Mouse (Mus musculus): ENCODE measurements at regions not wholly inside any gene's neighbourhood (a gene's known extent, or its start where the extent isn't known, plus 50 kb on each side); places are given as distances from the start of the nearest gene placed in this dataset.

DNA sequence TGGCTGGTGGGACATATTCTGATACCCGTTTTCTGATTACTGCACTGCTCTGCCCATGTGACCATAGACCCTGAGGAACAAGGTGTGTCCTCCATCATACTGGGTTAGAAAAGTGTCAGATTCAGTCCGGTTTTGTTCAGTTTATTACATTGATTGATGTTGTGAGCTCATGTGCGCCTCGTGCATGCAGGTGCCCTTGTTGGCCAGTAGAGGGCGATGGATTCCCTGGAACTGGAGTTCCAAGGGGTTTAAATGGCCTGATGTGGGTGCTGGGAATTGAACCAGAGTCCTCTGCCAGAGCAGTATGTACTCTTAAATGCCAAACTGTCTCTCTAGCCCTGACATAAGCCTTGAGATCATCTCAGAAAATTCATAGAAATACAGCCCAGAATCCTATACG lies 144.8 kb upstream of the 1600014C23Rik start:
- H3K4me2 ChIP-seq (ENCODE audit: low read depth, low read length), result no peak overlapping the region
- no peak overlapping the region for H3K4me3 ChIP-seq (ENCODE audit: low read length)
- no peaks in the 10 kb centered on the region for H3K36me3 ChIP-seq (ENCODE audit: control insufficient read depth, insufficient read depth, low read length)
- H3K9ac ChIP-seq (ENCODE audit: low read length), result no peak overlapping the region
- peaks cover 5% of the 10 kb centered on the region for H3K9me3 ChIP-seq (ENCODE audit: control insufficient read depth, low read length)
- no peak for ATAC-seq (ENCODE audit: low read depth)
- H3K27ac ChIP-seq (ENCODE audit: low read length), result no peak overlapping the region
- 86% methylated on average over 6 of the region's 6 CpGs for WGBS
- H3K27me3 ChIP-seq (ENCODE audit: control insufficient read depth, insufficient read depth, low read depth, low read length), result 0 out of 2 replicates have a peak, but pooled peaks cover 2% of the 10 kb centered on the region
- peaks cover 8% of the 10 kb centered on the region for H3K4me1 ChIP-seq (replicated peaks; ENCODE audit: control insufficient read depth, insufficient read depth, low read length)

GRCm38 (mm10) chr17:45875325-45875724 lies 141.7 kb upstream of the 1600014C23Rik start:
- Histone ChIP-seq H3K9ac (ENCODE audit: low read length) (no peak overlapping the region), H3K4me2 (ENCODE audit: low read depth, low read length) (no peak overlapping the region), H3K27ac (ENCODE audit: low read length) (no peak overlapping the region), H3K36me3 (ENCODE audit: control insufficient read depth, insufficient read depth, low read length) (no peaks in the 10 kb centered on the region), H3K27me3 (ENCODE audit: control insufficient read depth, insufficient read depth, low read depth, low read length) (peaks cover 11% of the 10 kb centered on the region), H3K9me3 (ENCODE audit: control insufficient read depth, low read length) (peaks cover 5% of the 10 kb centered on the region), H3K4me3 (ENCODE audit: low read length) (no peak overlapping the region), H3K4me1 (replicated peaks; ENCODE audit: control insufficient read depth, insufficient read depth, low read length) (peaks cover 28% of the 10 kb centered on the region)
- no peak for ATAC-seq (ENCODE audit: low read depth)
- 80% methylated on average over 8 of the region's 8 CpGs for WGBS

DNA sequence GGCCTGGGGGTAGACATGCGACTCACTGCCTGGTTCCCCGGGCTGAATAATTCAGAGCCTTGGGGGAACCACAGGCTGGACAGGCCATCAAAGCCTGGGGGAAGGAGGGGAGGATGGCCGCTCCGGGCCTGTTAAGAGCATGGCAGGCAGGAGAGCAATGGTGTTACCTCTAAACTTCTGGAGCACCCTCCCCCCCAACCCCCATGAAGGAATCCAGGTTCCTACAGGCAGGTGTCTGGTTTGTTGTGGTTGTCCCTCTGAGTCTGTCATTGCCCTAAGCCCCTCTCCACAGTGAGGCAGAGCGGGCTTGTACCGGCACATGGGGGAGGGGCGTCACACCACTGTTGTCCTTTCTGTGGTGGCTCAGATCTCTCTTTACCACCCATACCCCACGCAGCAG lies 140.4 kb upstream of the 1600014C23Rik start:
- H3K4me3 ChIP-seq (ENCODE audit: low read length), result no peak overlapping the region
- peaks cover 11% of the 10 kb centered on the region for H3K27me3 ChIP-seq (ENCODE audit: control insufficient read depth, insufficient read depth, low read depth, low read length)
- WGBS, result 27% methylated on average over 8 of the region's 8 CpGs
- ATAC-seq (ENCODE audit: low read depth), result no peak
- H3K4me1 ChIP-seq (replicated peaks; ENCODE audit: control insufficient read depth, insufficient read depth, low read length), result peaks cover 28% of the 10 kb centered on the region
- H3K9me3 ChIP-seq (ENCODE audit: control insufficient read depth, low read length), result peaks cover 5% of the 10 kb centered on the region
- peak overlapping the region; percentile 11; the same call in 1 of the 2 replicates for H3K9ac ChIP-seq (ENCODE audit: low read length)
- peak overlapping the region; percentile 28 for H3K4me2 ChIP-seq (ENCODE audit: low read depth, low read length)
- no peaks in the 10 kb centered on the region for H3K36me3 ChIP-seq (ENCODE audit: control insufficient read depth, insufficient read depth, low read length)
- H3K27ac ChIP-seq (ENCODE audit: low read length), result no peak overlapping the region

DNA sequence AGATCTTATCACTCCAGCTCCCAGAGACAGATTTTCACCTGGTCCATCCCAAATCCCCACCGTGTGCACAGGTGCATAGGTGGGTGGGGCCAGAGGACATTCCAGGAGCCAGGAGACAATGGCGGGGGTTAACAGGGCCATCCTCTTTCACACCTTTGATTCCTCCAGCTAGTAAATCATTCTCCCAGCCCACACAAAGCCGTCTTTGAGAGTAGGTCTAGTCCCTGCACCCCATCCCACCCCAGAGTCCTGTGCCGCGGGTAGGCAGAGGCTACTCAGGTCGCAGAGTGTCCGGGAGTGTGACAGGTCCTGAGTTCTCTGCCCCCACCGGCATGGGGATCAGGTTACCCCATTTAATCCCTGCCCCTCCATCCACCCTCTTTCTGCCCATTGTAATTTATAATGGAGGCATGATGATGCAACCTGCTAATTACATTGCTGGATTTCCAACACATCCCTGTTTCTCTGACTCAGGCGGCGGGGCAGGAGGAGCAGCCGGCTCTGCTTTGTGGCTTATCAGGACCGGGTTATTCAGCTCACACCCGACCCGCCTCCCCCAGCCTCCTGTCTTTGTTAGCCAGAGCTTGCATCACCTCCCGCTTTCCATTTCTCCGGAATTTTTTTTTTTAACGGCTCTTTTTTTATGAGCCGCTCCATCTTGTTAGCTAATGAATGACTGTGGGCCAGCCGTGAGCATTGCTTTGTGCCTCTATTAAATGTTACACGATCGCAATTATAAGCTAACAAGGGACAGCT lies 139.7 kb upstream of the 1600014C23Rik start:
- Histone ChIP-seq H3K4me1 (replicated peaks; ENCODE audit: control insufficient read depth, insufficient read depth, low read length) (peaks cover 28% of the 10 kb centered on the region), H3K27me3 (ENCODE audit: control insufficient read depth, insufficient read depth, low read depth, low read length) (peaks cover 11% of the 10 kb centered on the region), H3K27ac (ENCODE audit: low read length) (no peak overlapping the region; the same call in 1 of the 2 replicates), H3K4me3 (ENCODE audit: low read length) (no peak overlapping the region), H3K9ac (ENCODE audit: low read length) (no peak overlapping the region), H3K4me2 (ENCODE audit: low read depth, low read length) (peak overlapping the region; percentile 28), H3K9me3 (ENCODE audit: control insufficient read depth, low read length) (peaks cover 1% of the 10 kb centered on the region), H3K36me3 (ENCODE audit: control insufficient read depth, insufficient read depth, low read length) (no peaks in the 10 kb centered on the region)
- no peak; the same call in 1 of the 2 replicates for ATAC-seq (ENCODE audit: low read depth)
- WGBS, result 2% methylated on average over 21 of the region's 21 CpGs

GRCm38 (mm10) chr17:45871666-45872653 lies 138.3 kb upstream of the 1600014C23Rik start:
- H3K4me3 ChIP-seq (ENCODE audit: low read length), result no peak overlapping the region
- 24% methylated on average over 22 of the region's 22 CpGs for WGBS
- peaks cover 11% of the 10 kb centered on the region for H3K27me3 ChIP-seq (ENCODE audit: control insufficient read depth, insufficient read depth, low read depth, low read length)
- H3K4me1 ChIP-seq (replicated peaks; ENCODE audit: control insufficient read depth, insufficient read depth, low read length), result peaks cover 36% of the 10 kb centered on the region
- peak overlapping the region; percentile 55 for H3K27ac ChIP-seq (ENCODE audit: low read length)
- H3K36me3 ChIP-seq (ENCODE audit: control insufficient read depth, insufficient read depth, low read length), result no peaks in the 10 kb centered on the region
- peak overlapping the region; percentile 12 for H3K4me2 ChIP-seq (ENCODE audit: low read depth, low read length)
- H3K9ac ChIP-seq (ENCODE audit: low read length), result no peak overlapping the region; the same call in 1 of the 2 replicates
- 0 out of 2 replicates have a peak, but pooled peaks have one; percentile 10 for ATAC-seq (ENCODE audit: low read depth)
- no peaks in the 10 kb centered on the region for H3K9me3 ChIP-seq (ENCODE audit: control insufficient read depth, low read length)

DNA sequence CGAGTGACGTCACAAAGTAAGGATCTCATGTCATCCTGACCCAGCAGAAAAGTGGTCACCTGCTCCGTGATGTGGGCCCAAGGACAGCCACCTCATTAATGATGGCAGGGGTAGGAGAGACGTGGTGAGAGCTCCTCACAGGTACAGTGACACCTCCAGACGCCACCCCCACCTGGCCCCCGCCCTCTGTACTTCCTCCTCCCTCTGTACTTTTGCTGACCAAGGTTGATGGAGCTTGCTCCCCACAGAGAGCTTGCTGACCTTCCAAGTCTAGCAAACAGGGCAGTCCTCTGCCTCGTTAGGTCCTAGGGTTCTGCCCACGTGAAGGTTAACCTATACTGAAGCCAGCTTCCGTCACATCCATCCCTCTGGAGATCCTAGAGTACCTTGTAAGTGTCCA lies 137.4 kb upstream of the 1600014C23Rik start:
- Histone ChIP-seq H3K27me3 (ENCODE audit: control insufficient read depth, insufficient read depth, low read depth, low read length) (peaks cover 11% of the 10 kb centered on the region), H3K36me3 (ENCODE audit: control insufficient read depth, insufficient read depth, low read length) (no peaks in the 10 kb centered on the region), H3K9ac (ENCODE audit: low read length) (no peak overlapping the region), H3K4me3 (ENCODE audit: low read length) (no peak overlapping the region), H3K27ac (ENCODE audit: low read length) (no peak overlapping the region), H3K9me3 (ENCODE audit: control insufficient read depth, low read length) (no peaks in the 10 kb centered on the region), H3K4me2 (ENCODE audit: low read depth, low read length) (no peak overlapping the region), H3K4me1 (replicated peaks; ENCODE audit: control insufficient read depth, insufficient read depth, low read length) (peaks cover 42% of the 10 kb centered on the region)
- 80% methylated on average over 9 of the region's 9 CpGs for WGBS
- no peak for ATAC-seq (ENCODE audit: low read depth)

DNA sequence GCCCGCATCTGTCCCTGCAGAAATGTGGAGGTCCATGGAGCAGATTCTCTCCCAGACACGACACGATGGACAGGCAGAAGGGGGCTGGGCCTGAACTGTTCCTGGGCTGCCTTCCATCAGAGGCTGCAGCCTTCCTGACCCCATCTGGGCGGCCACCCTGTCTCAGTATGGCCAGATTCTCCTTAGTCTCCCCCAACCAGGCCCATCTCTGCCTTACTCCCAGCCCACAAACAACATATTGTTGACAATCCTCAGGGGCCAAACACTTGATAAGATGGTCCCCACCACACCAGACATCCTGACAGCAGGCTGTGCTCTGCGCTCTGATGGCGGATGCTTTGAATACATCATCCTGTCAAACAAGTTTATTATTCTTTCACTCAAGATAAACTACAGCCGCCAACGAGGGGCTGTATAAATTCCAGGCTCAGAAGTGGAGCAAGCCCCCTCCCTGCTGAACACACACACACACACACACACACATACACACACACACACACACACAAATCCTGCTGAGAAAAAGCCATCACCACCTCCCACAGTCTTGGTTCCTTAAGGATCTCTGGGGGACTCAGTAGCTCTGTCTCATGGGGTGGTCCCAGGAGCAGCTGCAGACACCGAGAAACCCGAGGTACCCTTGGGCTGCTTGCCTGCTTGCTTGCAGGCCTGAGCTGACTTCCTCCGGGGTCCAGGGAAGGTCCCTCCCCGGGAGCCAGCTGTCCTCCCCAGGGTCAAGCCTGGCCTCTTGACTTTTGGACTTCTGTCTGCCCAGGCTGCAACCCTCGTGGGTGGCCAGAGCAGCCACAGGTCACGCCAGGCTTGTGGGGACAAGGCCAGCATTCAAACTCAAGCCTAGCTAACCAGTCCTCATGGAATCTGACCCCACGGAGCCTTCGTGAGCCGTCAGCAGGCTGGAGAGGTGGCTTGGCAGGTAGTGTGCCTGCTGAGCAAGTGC lies 135.6 kb upstream of the 1600014C23Rik start:
- Histone ChIP-seq H3K4me2 (ENCODE audit: low read depth, low read length) (no peak overlapping the region), H3K27me3 (ENCODE audit: control insufficient read depth, insufficient read depth, low read depth, low read length) (peaks cover 9% of the 10 kb centered on the region), H3K9me3 (ENCODE audit: control insufficient read depth, low read length) (no peaks in the 10 kb centered on the region), H3K27ac (ENCODE audit: low read length) (peak overlapping the region; percentile 62; the same call in 1 of the 2 replicates), H3K36me3 (ENCODE audit: control insufficient read depth, insufficient read depth, low read length) (no peaks in the 10 kb centered on the region), H3K4me3 (ENCODE audit: low read length) (no peak overlapping the region), H3K9ac (ENCODE audit: low read length) (no peak overlapping the region), H3K4me1 (replicated peaks; ENCODE audit: control insufficient read depth, insufficient read depth, low read length) (peaks cover 51% of the 10 kb centered on the region)
- peak; percentile 43 for ATAC-seq (ENCODE audit: low read depth)
- WGBS, result 36% methylated on average over 17 of the region's 17 CpGs

- peaks cover 9% of the 10 kb centered on the region for H3K27me3 ChIP-seq (ENCODE audit: control insufficient read depth, insufficient read depth, low read depth, low read length)
- H3K36me3 ChIP-seq (ENCODE audit: control insufficient read depth, insufficient read depth, low read length), result no peaks in the 10 kb centered on the region
- no peaks in the 10 kb centered on the region for H3K9me3 ChIP-seq (ENCODE audit: control insufficient read depth, low read length)
- WGBS, result 72% methylated on average over 4 of the region's 4 CpGs
- no peak for ATAC-seq (ENCODE audit: low read depth)
- H3K4me2 ChIP-seq (ENCODE audit: low read depth, low read length), result no peak overlapping the region
- H3K27ac ChIP-seq (ENCODE audit: low read length), result no peak overlapping the region
- H3K4me1 ChIP-seq (replicated peaks; ENCODE audit: control insufficient read depth, insufficient read depth, low read length), result peaks cover 46% of the 10 kb centered on the region
- H3K4me3 ChIP-seq (ENCODE audit: low read length), result no peak overlapping the region
- H3K9ac ChIP-seq (ENCODE audit: low read length), result no peak overlapping the region
These were observed 134.9 kb upstream of the 1600014C23Rik start for GRCm38 (mm10) chr17:45868539-45868938.

Measured in lung, embryonic 16.5 days (tissue).